Mouse (Mus musculus) intestine, embryonic 16.5 days (tissue): ENCODE measurements around the gene Zfp445. TPM values are rescaled to one million over a fixed set of nuclear protein-coding genes. Genes with fewer than 3 reads are reported as not detected.
A peak's percentile ranks its signal among the peaks of the same experiment; 100 is the strongest.

Experiments
- ATAC-seq: fragments of 200-750 bp; cut with Nextera tagmentation; 2 replicates; pipeline ENCODE4 v1.8.0; 2017; ENCODE audit warnings: moderate TSS enrichment, moderate library complexity
- H3K27ac ChIP-seq: fragments of 300-500 bp; sonication (generic); 2 replicates; pipeline ENCODE4 v1.5.1; 2014; ENCODE audit warnings: mild to moderate bottlenecking, low read length
- H3K27me3 ChIP-seq: fragments of 300-500 bp; sonication (generic); replicated peaks from 2 replicates; pipeline ENCODE4 v1.6.1; 2014; ENCODE audit warnings: low read length, control low read depth, mixed read lengths; ENCODE audit not compliant: control insufficient read depth, insufficient read depth
- H3K36me3 ChIP-seq: fragments of 300-500 bp; sonication (generic); 2 replicates; pipeline ENCODE4 v1.6.1; 2014; ENCODE audit warnings: low read length, control low read depth; ENCODE audit not compliant: control insufficient read depth, insufficient read depth
- H3K4me1 ChIP-seq: fragments of 300-500 bp; sonication (generic); 2 replicates; pipeline ENCODE4 v1.6.1; 2014; ENCODE audit warnings: low read length, control low read depth, mixed read lengths; ENCODE audit not compliant: control insufficient read depth, insufficient read depth
- H3K4me2 ChIP-seq: fragments of 300-500 bp; sonication (generic); 2 replicates; pipeline ENCODE4 v1.6.1; 2014; ENCODE audit warnings: low read depth, low read length, control low read depth
- H3K4me3 ChIP-seq: fragments of 300-500 bp; sonication (generic); 2 replicates; pipeline ENCODE4 v1.5.1; 2014; ENCODE audit warnings: mild to moderate bottlenecking, low read length
- H3K9ac ChIP-seq: fragments of 300-500 bp; sonication (generic); 2 replicates; pipeline ENCODE4 v1.6.1; 2014; ENCODE audit warnings: low read depth, low read length
- H3K9me3 ChIP-seq: fragments of 300-500 bp; sonication (generic); 2 replicates; pipeline ENCODE4 v1.6.1; 2016; ENCODE audit warnings: low read length, control low read depth; ENCODE audit not compliant: control insufficient read depth
- WGBS: fragments of 180-500 bp; shearing (Covaris S2); extraction: QIAGEN DNeasy Blood & Tissue Kit; methylation state at CpG from one replicate; pipeline ENCODE4 v1.1.7; 2014; 5-methylcytosine and 5-hydroxymethylcytosine counted together
- polyA plus RNA-seq: library from polyadenylated mRNA; unstranded; fragments of >200 nt; fragmentation: Nextera tagmentation; extraction: Ambion mirVana; gene quantifications from 2 replicates; pipeline ENCODE4 v1.2.1, GENCODE M21; 2015

Zfp445 gene
- polyA plus RNA-seq, 1 experiment from 2014 or later, result 41.3 TPM

- Histone ChIP-seq H3K27ac (no peak within 1 kb of the TSS), H3K9ac (no peak within 1 kb of the TSS), H3K9me3 (no peaks in the 10 kb centered on the region), H3K27me3 (no peaks in the 10 kb centered on the region), H3K36me3 (no peaks in the 10 kb centered on the region), H3K4me3 (no peak within 1 kb of the TSS), H3K4me2 (no peak within 1 kb of the TSS), H3K4me1 (no peaks in the 10 kb centered on the region)
- no peak for ATAC-seq
- WGBS, result 71% methylated on average over 3 of the region's 3 CpGs
Observed at GRCm38 (mm10) chr9:122843760-122844159, 22.0 kb downstream of the Zfp445 start, which contains the start of gene Gm35549. Gene Gm35549, minus strand, starts transcription at chr9:122844035.

GRCm38 (mm10) chr9:122837680-122838079, 28.1 kb downstream of the Zfp445 start:
- Histone ChIP-seq H3K27me3 (no peaks in the 10 kb centered on the region), H3K4me1 (no peaks in the 10 kb centered on the region), H3K4me2 (no peak overlapping the region), H3K36me3 (no peaks in the 10 kb centered on the region), H3K27ac (no peak overlapping the region; the same call in 1 of the 2 replicates), H3K9ac (no peak overlapping the region; the same call in 1 of the 2 replicates), H3K9me3 (no peaks in the 10 kb centered on the region), H3K4me3 (no peak overlapping the region)
- WGBS, result 28% methylated on average over 16 of the region's 16 CpGs
- ATAC-seq, result peak; percentile 80

- H3K27ac ChIP-seq, result peak overlapping the region; percentile 9; the same call in 1 of the 2 replicates
- no peak overlapping the region for H3K9ac ChIP-seq
- H3K4me3 ChIP-seq, result no peak overlapping the region
- ATAC-seq, result peak; percentile 23; the same call in 1 of the 2 replicates
- H3K9me3 ChIP-seq, result no peaks in the 10 kb centered on the region
- no peaks in the 10 kb centered on the region for H3K4me1 ChIP-seq
- no peak overlapping the region for H3K4me2 ChIP-seq
- 79% methylated on average over 4 of the region's 4 CpGs for WGBS
- no peaks in the 10 kb centered on the region for H3K27me3 ChIP-seq
- no peaks in the 10 kb centered on the region for H3K36me3 ChIP-seq
Observed at GRCm38 (mm10) chr9:122837216-122837615, 28.6 kb downstream of the Zfp445 start.

GRCm38 (mm10) chr9:122836790-122837189, 29.0 kb downstream of the Zfp445 start:
- Histone ChIP-seq H3K4me3 (no peak overlapping the region), H3K36me3 (no peaks in the 10 kb centered on the region), H3K27ac (peak overlapping the region; percentile 30; the same call in 1 of the 2 replicates), H3K4me1 (no peaks in the 10 kb centered on the region), H3K27me3 (no peaks in the 10 kb centered on the region), H3K4me2 (no peak overlapping the region), H3K9ac (no peak overlapping the region), H3K9me3 (no peaks in the 10 kb centered on the region)
- 47% methylated on average over 6 of the region's 6 CpGs for WGBS
- ATAC-seq, result peak; percentile 80

GRCm38 (mm10) chr9:122836126-122836525, 29.7 kb downstream of the Zfp445 start:
- Histone ChIP-seq H3K4me3 (no peak overlapping the region), H3K4me1 (no peaks in the 10 kb centered on the region), H3K36me3 (no peaks in the 10 kb centered on the region), H3K9me3 (no peaks in the 10 kb centered on the region), H3K27ac (peak overlapping the region; percentile 30; the same call in 1 of the 2 replicates), H3K27me3 (no peaks in the 10 kb centered on the region), H3K9ac (no peak overlapping the region), H3K4me2 (no peak overlapping the region)
- 68% methylated on average over 9 of the region's 9 CpGs for WGBS
- ATAC-seq, result no peak

- Histone ChIP-seq H3K9me3 (no peaks in the 10 kb centered on the region), H3K27me3 (no peaks in the 10 kb centered on the region), H3K4me3 (no peak overlapping the region), H3K9ac (no peak overlapping the region), H3K27ac (no peak overlapping the region), H3K4me1 (no peaks in the 10 kb centered on the region), H3K4me2 (no peak overlapping the region), H3K36me3 (peaks cover 3% of the 10 kb centered on the region; the same call in 1 of the 2 replicates)
- ATAC-seq, result no peak
- WGBS, result 70% methylated on average over 4 of the region's 4 CpGs
Observed at GRCm38 (mm10) chr9:122829826-122830380, 35.9 kb downstream of the Zfp445 start.

- ATAC-seq, result no peak
- Histone ChIP-seq H3K4me3 (no peak overlapping the region), H3K4me1 (no peaks in the 10 kb centered on the region), H3K9ac (no peak overlapping the region), H3K36me3 (peaks cover 3% of the 10 kb centered on the region; the same call in 1 of the 2 replicates), H3K27me3 (no peaks in the 10 kb centered on the region), H3K27ac (no peak overlapping the region), H3K9me3 (no peaks in the 10 kb centered on the region), H3K4me2 (no peak overlapping the region)
- WGBS, result 72% methylated on average over 4 of the region's 4 CpGs
Observed at GRCm38 (mm10) chr9:122826743-122827142, 39.1 kb downstream of the Zfp445 start.

- Histone ChIP-seq H3K27me3 (no peaks in the 10 kb centered on the region), H3K4me2 (no peak overlapping the region), H3K36me3 (peaks cover 3% of the 10 kb centered on the region; the same call in 1 of the 2 replicates), H3K4me3 (no peak overlapping the region), H3K9ac (no peak overlapping the region), H3K4me1 (no peaks in the 10 kb centered on the region), H3K27ac (no peak overlapping the region), H3K9me3 (no peaks in the 10 kb centered on the region)
- 67% methylated on average over 5 of the region's 5 CpGs for WGBS
- ATAC-seq, result peak; percentile 87
Observed at GRCm38 (mm10) chr9:122823374-122824017, 42.3 kb downstream of the Zfp445 start.

- Histone ChIP-seq H3K4me1 (no peaks in the 10 kb centered on the region), H3K4me2 (no peak overlapping the region), H3K9ac (peak overlapping the region; percentile 6; the same call in 1 of the 2 replicates), H3K27ac (peak overlapping the region; percentile 2; the same call in 1 of the 2 replicates), H3K4me3 (no peak overlapping the region), H3K36me3 (no peaks in the 10 kb centered on the region), H3K9me3 (no peaks in the 10 kb centered on the region), H3K27me3 (no peaks in the 10 kb centered on the region)
- 60% methylated on average over 4 of the region's 4 CpGs for WGBS
- ATAC-seq, result peak; percentile 93
Observed at GRCm38 (mm10) chr9:122815239-122815851, 50.5 kb downstream of the Zfp445 start.
